9 mouse cellular contexts compared by ENCODE assay signal in the genomic region with DNA sequence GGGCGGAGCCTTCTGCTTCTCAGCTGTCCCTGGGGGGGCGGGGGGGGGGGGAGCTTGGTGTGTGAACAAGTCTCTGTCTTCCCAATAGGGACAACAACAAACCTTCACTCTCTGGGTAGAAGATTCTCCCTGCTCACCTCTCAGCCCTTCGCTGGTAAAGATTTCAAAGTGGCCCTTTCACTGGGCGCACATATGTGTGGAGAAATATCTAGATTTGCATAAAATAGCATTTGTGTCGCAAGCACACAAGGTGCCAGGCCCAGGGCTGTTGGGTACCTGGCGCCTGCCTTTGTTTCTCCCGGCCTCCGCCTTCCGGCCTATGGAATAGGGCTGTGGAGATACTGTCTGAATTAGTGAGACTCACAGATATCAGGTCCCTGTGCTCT. TPM values are rescaled to one million over a fixed set of nuclear protein-coding genes. Genes with fewer than 3 reads are reported as not detected.
DNase-seq lines count a peak whose midpoint lies in the region; ATAC-seq and TF ChIP-seq lines count a peak whose summit lies in the region.
"Had no signal": no experiment of that assay in that cellular context is flagged by ENCODE, and none has a peak within 500 bp of the region (broad histone marks: within the 10 kb centered on the region; RNA-seq: fewer than 3 reads in every experiment).

No protein-coding gene starts in this region.

- peak overlapping the region; percentile 38; the same call in 1 of the 2 replicates for H3K27ac ChIP-seq in heart, adult 2 months
- peak overlapping the region; percentile 46; the same call in 1 of the 2 replicates for H3K27ac ChIP-seq in layer of hippocampus, adult 2 months
- peak overlapping the region; percentile 78 for H3K27ac ChIP-seq in bone marrow macrophage, adult 2 months (ENCODE audit: insufficient read depth, low read depth, low read length)
- peak overlapping the region; percentile 66; the same call in 1 of the 2 replicates for H3K27ac ChIP-seq in limb, embryonic 15.5 days

- intact Hi-C loops in heart, adult 2 months (cut with DNase I), result no loop called here

- no peak for TF ChIP-seq CTCF in heart, adult 2 months (IDR thresholded peaks at IDR 0.05)
- TF ChIP-seq CTCF in layer of hippocampus, adult 2 months (conservative IDR thresholded peaks at IDR 0.05), result no peak
- no peak for TF ChIP-seq CTCF in bone marrow macrophage, adult 2 months (IDR thresholded peaks at IDR 0.05; ENCODE audit: low read depth, low read length)

- DNase-seq in heart, adult 2 months, result no peak
- no peak for DNase-seq in heart, postnatal 4 days
- no peak for DNase-seq in layer of hippocampus, adult 2 months (ENCODE audit: low spot score in 2 of 2)
- DNase-seq in layer of hippocampus, postnatal 36 days, result no peak
- no peak for DNase-seq in layer of hippocampus, postnatal 14 days (ENCODE audit: low spot score in 2 of 2)
- DNase-seq in cerebellum, postnatal 4 days (ENCODE audit: low spot score in 2 of 2), result no peak

- peaks cover 2% of the 10 kb centered on the region; the same call in 1 of the 2 replicates for H3K4me1 ChIP-seq in heart, adult 2 months (ENCODE audit: control insufficient read depth, insufficient read depth, low read length)
- H3K4me1 ChIP-seq in bone marrow macrophage, adult 2 months (ENCODE audit: control insufficient read depth, insufficient read depth, low read length), result peaks cover 65% of the 10 kb centered on the region
- peaks cover 8% of the 10 kb centered on the region for H3K4me1 ChIP-seq in limb, embryonic 15.5 days

- no peak overlapping the region for H3K9ac ChIP-seq in heart, adult 2 months (ENCODE audit: low read depth, low read length)
- H3K9ac ChIP-seq in limb, embryonic 15.5 days, result no peak overlapping the region

- WGBS in heart, adult 2 months, result 70% methylated on average over 9 of the region's 9 CpGs
- 68% methylated on average over 9 of the region's 9 CpGs for WGBS in limb, embryonic 15.5 days

- no peaks in the 10 kb centered on the region for H3K79me2 ChIP-seq in heart, adult 2 months (replicated peaks; ENCODE audit: control insufficient read depth, insufficient read depth, low read length)

- no peak for TF ChIP-seq EP300 in heart, adult 2 months (IDR thresholded peaks at IDR 0.05; ENCODE audit: insufficient read depth, low read depth, low read length)

- ATAC-seq in limb, embryonic 15.5 days (ENCODE audit: insufficient number of reproducible peaks, low FRiP score, low TSS enrichment, low read depth), result no peak
- ATAC-seq: Patski had no signal

- H3K4me2 ChIP-seq in limb, embryonic 15.5 days, result no peak overlapping the region

- no peak overlapping the region for H3K4me3 ChIP-seq in heart, adult 2 months
- H3K4me3 ChIP-seq in layer of hippocampus, adult 2 months, result no peak overlapping the region
- no peak overlapping the region for H3K4me3 ChIP-seq in bone marrow macrophage, adult 2 months (ENCODE audit: insufficient read depth, low read length)
- no peak overlapping the region for H3K4me3 ChIP-seq in limb, embryonic 15.5 days

- H3K36me3 ChIP-seq in heart, adult 2 months (ENCODE audit: control insufficient read depth, insufficient read depth, low read length), result no peaks in the 10 kb centered on the region
- peaks cover 31% of the 10 kb centered on the region for H3K36me3 ChIP-seq in limb, embryonic 15.5 days

- H3K27me3 ChIP-seq in heart, adult 2 months (ENCODE audit: control insufficient read depth, insufficient read depth, low read length), result no peaks in the 10 kb centered on the region
- H3K27me3 ChIP-seq in limb, embryonic 15.5 days, result no peaks in the 10 kb centered on the region
- H3K27me3 ChIP-seq: Patski had no signal

- no peaks in the 10 kb centered on the region for H3K9me3 ChIP-seq in limb, embryonic 15.5 days

- no peak for TF ChIP-seq POLR2A in heart, adult 2 months (IDR thresholded peaks at IDR 0.05; ENCODE audit: insufficient read depth, low read depth, low read length)
- TF ChIP-seq POLR2A in bone marrow macrophage, adult 2 months (IDR thresholded peaks at IDR 0.05; ENCODE audit: borderline replicate concordance, low read depth, low read length), result no peak

RNA-seq across cellular contexts. Expression of a gene that starts 11.8 kb away (rescaled TPM):
- total RNA-seq in heart, adult 2 months (2021), result 1 to 10 TPM in 1 of 2 experiments, under 1 TPM in 1; 0.93 to 1.4 TPM
- 0.29 and 0.56 TPM in 2 replicates for polyA plus RNA-seq in heart, adult 2 months (2012; rRNA removed)
- total RNA-seq in heart, postnatal 4 days (2021), result under 1 TPM; 0.55 to 0.86 TPM
- not detected for total RNA-seq in layer of hippocampus, adult 2 months (2021)
- not detected for total RNA-seq in layer of hippocampus, postnatal 36 days (2021)
- polyA plus RNA-seq in bone marrow macrophage, adult 2 months (2012; ENCODE audit: insufficient read depth, insufficient read length, missing spikeins), result 202 and 222 TPM in 2 replicates
- 2.3 and 2.9 TPM in 2 replicates for polyA plus RNA-seq in limb, embryonic 15.5 days (2015; fragmentation: Nextera tagmentation; extraction: Ambion mirVana)
- not detected for total RNA-seq in layer of hippocampus, postnatal 14 days (2021)

RNA-seq across cellular contexts. Expression of a gene that starts 12.4 kb away (rescaled TPM):
- total RNA-seq in heart, adult 2 months (2021), result 100 to 1,000 TPM; 114 to 123 TPM
- polyA plus RNA-seq in heart, adult 2 months (2012; rRNA removed), result 78.3 and 130 TPM in 2 replicates
- 100 to 1,000 TPM; 183 TPM for total RNA-seq in heart, postnatal 4 days (2021)
- total RNA-seq in layer of hippocampus, adult 2 months (2021), result 10 to 100 TPM; 15.9 to 20.4 TPM
- 10 to 100 TPM; 15.5 to 18.0 TPM for total RNA-seq in layer of hippocampus, postnatal 36 days (2021)
- polyA plus RNA-seq in bone marrow macrophage, adult 2 months (2012; ENCODE audit: insufficient read depth, insufficient read length, missing spikeins), result 4.8 and 5.1 TPM in 2 replicates
- polyA plus RNA-seq in limb, embryonic 15.5 days (2015; fragmentation: Nextera tagmentation; extraction: Ambion mirVana), result 44.2 and 54.6 TPM in 2 replicates
- total RNA-seq in layer of hippocampus, postnatal 14 days (2021), result 10 to 100 TPM; 17.4 to 20.6 TPM

RNA-seq across cellular contexts. Expression of a gene that starts 16.5 kb away (rescaled TPM):
- 1 to 10 TPM; 3.7 to 4.2 TPM for total RNA-seq in heart, adult 2 months (2021)
- 2.7 and 3.8 TPM in 2 replicates for polyA plus RNA-seq in heart, adult 2 months (2012; rRNA removed)
- 1 to 10 TPM; 3.1 to 3.4 TPM for total RNA-seq in heart, postnatal 4 days (2021)
- 1 to 10 TPM; 3.1 to 5.0 TPM for total RNA-seq in layer of hippocampus, adult 2 months (2021)
- 1 to 10 TPM; 4.8 to 5.1 TPM for total RNA-seq in layer of hippocampus, postnatal 36 days (2021)
- polyA plus RNA-seq in bone marrow macrophage, adult 2 months (2012; ENCODE audit: insufficient read depth, insufficient read length, missing spikeins), result 8.9 and 11.4 TPM in 2 replicates
- polyA plus RNA-seq in limb, embryonic 15.5 days (2015; fragmentation: Nextera tagmentation; extraction: Ambion mirVana), result 9.8 and 13.3 TPM in 2 replicates
- 1 to 10 TPM; 3.3 to 5.3 TPM for total RNA-seq in layer of hippocampus, postnatal 14 days (2021)

RNA-seq across cellular contexts. Expression of a gene that starts 26.2 kb away (rescaled TPM):
- 100 to 1,000 TPM; 328 to 354 TPM for total RNA-seq in heart, adult 2 months (2021)
- polyA plus RNA-seq in heart, adult 2 months (2012; rRNA removed), result 202 and 306 TPM in 2 replicates
- total RNA-seq in heart, postnatal 4 days (2021), result 100 to 1,000 TPM; 561 to 583 TPM
- 100 to 1,000 TPM; 779 to 834 TPM for total RNA-seq in layer of hippocampus, adult 2 months (2021)
- 100 to 1,000 TPM; 814 to 831 TPM for total RNA-seq in layer of hippocampus, postnatal 36 days (2021)
- polyA plus RNA-seq in bone marrow macrophage, adult 2 months (2012; ENCODE audit: insufficient read depth, insufficient read length, missing spikeins), result 1,156 and 1,201 TPM in 2 replicates
- 284 and 288 TPM in 2 replicates for polyA plus RNA-seq in limb, embryonic 15.5 days (2015; fragmentation: Nextera tagmentation; extraction: Ambion mirVana)
- 100 to 1,000 TPM; 684 to 691 TPM for total RNA-seq in layer of hippocampus, postnatal 14 days (2021)

RNA-seq across cellular contexts. Expression of a gene that starts 26.3 kb away (rescaled TPM):
- total RNA-seq in heart, adult 2 months (2021), result 1 to 10 TPM; 4.9 to 6.0 TPM
- 2.7 and 5.3 TPM in 2 replicates for polyA plus RNA-seq in heart, adult 2 months (2012; rRNA removed)
- 1 to 10 TPM; 6.8 to 9.3 TPM for total RNA-seq in heart, postnatal 4 days (2021)
- total RNA-seq in layer of hippocampus, adult 2 months (2021), result 10 to 100 TPM; 13.6 to 18.8 TPM
- 10 to 100 TPM; 10.4 to 14.9 TPM for total RNA-seq in layer of hippocampus, postnatal 36 days (2021)
- 24.4 and 26.6 TPM in 2 replicates for polyA plus RNA-seq in bone marrow macrophage, adult 2 months (2012; ENCODE audit: insufficient read depth, insufficient read length, missing spikeins)
- 21.9 and 22.5 TPM in 2 replicates for polyA plus RNA-seq in limb, embryonic 15.5 days (2015; fragmentation: Nextera tagmentation; extraction: Ambion mirVana)
- 10 to 100 TPM; 12.9 to 15.1 TPM for total RNA-seq in layer of hippocampus, postnatal 14 days (2021)

Comparison
In these comparisons a context has a peak if more than half of its experiments do, and no peak if none do; other contexts are left out.
1. RNA of a gene that starts 12.4 kb away (total RNA-seq): 183 TPM in heart, postnatal 4 days and 114 to 123 TPM in heart, adult 2 months; 17.4 to 20.6 TPM in layer of hippocampus, postnatal 14 days, 15.9 to 20.4 TPM in layer of hippocampus, adult 2 months and 15.5 to 18.0 TPM in layer of hippocampus, postnatal 36 days; every median in the first group is over 4 times any median in the second.
2. Peak in every context shown above with its lines, with median percentiles within 50 percentile points of each other: H3K27ac ChIP-seq.